Mouse (Mus musculus): ENCODE measurements around the gene Gm5416. TPM values are rescaled to one million over a fixed set of nuclear protein-coding genes. Genes with fewer than 3 reads are reported as not detected.
"Not testable (repeated sequence)": the region's sequence is repeated elsewhere in the genome, so short reads cannot be mapped to it uniquely, and the experiment has no call there.

Gm5416 gene
- polyA plus RNA-seq (2011; ENCODE audit: insufficient read depth, insufficient read length, low replicate concordance, missing spikeins) = not detected in 2 replicates

GRCm38 (mm10) chr16:36209967-36210453, at the start of gene Gm5416:
TSS of gene Gm5416 (plus strand) at chr16:36210403.
- no peaks in the 10 kb centered on the region for H3K4me1 ChIP-seq (ENCODE audit: control insufficient read depth, insufficient read depth, low read length)
- no peak within 1 kb of the TSS for H3K27ac ChIP-seq (ENCODE audit: control insufficient read depth, insufficient read depth, low read depth, low read length, poor library complexity)
- WGBS = 58% methylated on average over 2 of the region's 2 CpGs
- no peak for TF ChIP-seq CTCF (IDR thresholded peaks at IDR 0.05; ENCODE audit: control insufficient read depth, insufficient read depth, low read length)
- no peak within 1 kb of the TSS for H3K4me3 ChIP-seq (replicated peaks; ENCODE audit: control insufficient read depth, low read depth, low read length)

GRCm38 (mm10) chr16:36167841-36168240, 42.4 kb upstream of the Gm5416 start:
- not testable (repeated sequence) for H3K27ac ChIP-seq (ENCODE audit: control insufficient read depth, insufficient read depth, low read depth, low read length, poor library complexity); H3K4me1 ChIP-seq (ENCODE audit: control insufficient read depth, insufficient read depth, low read length); H3K4me3 ChIP-seq (replicated peaks; ENCODE audit: control insufficient read depth, low read depth, low read length)
- 84% methylated on average over 10 of the region's 10 CpGs for WGBS

- no peak overlapping the region for H3K4me3 ChIP-seq (replicated peaks; ENCODE audit: control insufficient read depth, low read depth, low read length)
- H3K4me1 ChIP-seq (ENCODE audit: control insufficient read depth, insufficient read depth, low read length) = no peaks in the 10 kb centered on the region
- H3K27ac ChIP-seq (ENCODE audit: control insufficient read depth, insufficient read depth, low read depth, low read length, poor library complexity) = no peak overlapping the region
- TF ChIP-seq POLR2A (IDR thresholded peaks at IDR 0.05; ENCODE audit: borderline replicate concordance, control insufficient read depth, low read depth, low read length) = no peak
- TF ChIP-seq CTCF (IDR thresholded peaks at IDR 0.05; ENCODE audit: control insufficient read depth, insufficient read depth, low read length) = no peak
Observed at GRCm38 (mm10) chr16:36176108-36176507, 34.1 kb upstream of the Gm5416 start.

- H3K4me1 ChIP-seq (ENCODE audit: control insufficient read depth, insufficient read depth, low read length) = no peaks in the 10 kb centered on the region
- TF ChIP-seq POLR2A (IDR thresholded peaks at IDR 0.05; ENCODE audit: borderline replicate concordance, control insufficient read depth, low read depth, low read length) = no peak
- TF ChIP-seq CTCF (IDR thresholded peaks at IDR 0.05; ENCODE audit: control insufficient read depth, insufficient read depth, low read length) = no peak
- WGBS = 61% methylated on average over 2 of the region's 2 CpGs
- no peak overlapping the region for H3K27ac ChIP-seq (ENCODE audit: control insufficient read depth, insufficient read depth, low read depth, low read length, poor library complexity)
- no peak overlapping the region for H3K4me3 ChIP-seq (replicated peaks; ENCODE audit: control insufficient read depth, low read depth, low read length)
Observed at GRCm38 (mm10) chr16:36179910-36180309, 30.3 kb upstream of the Gm5416 start.

GRCm38 (mm10) chr16:36183912-36184311, 26.3 kb upstream of the Gm5416 start, which contains the start of gene Gm5483:
TSS of gene Gm5483 (plus strand) at chr16:36184212.
- H3K4me1 ChIP-seq (ENCODE audit: control insufficient read depth, insufficient read depth, low read length); H3K27ac ChIP-seq (ENCODE audit: control insufficient read depth, insufficient read depth, low read depth, low read length, poor library complexity); H3K4me3 ChIP-seq (replicated peaks; ENCODE audit: control insufficient read depth, low read depth, low read length): not testable (repeated sequence)
- WGBS = 64% methylated on average over 4 of the region's 4 CpGs

- WGBS = 60% methylated on average over 19 of the region's 19 CpGs
- no peak for TF ChIP-seq POLR2A (IDR thresholded peaks at IDR 0.05; ENCODE audit: borderline replicate concordance, control insufficient read depth, low read depth, low read length)
- no peak for TF ChIP-seq CTCF (IDR thresholded peaks at IDR 0.05; ENCODE audit: control insufficient read depth, insufficient read depth, low read length)
- H3K27ac ChIP-seq (ENCODE audit: control insufficient read depth, insufficient read depth, low read depth, low read length, poor library complexity) = no peak overlapping the region
- no peak overlapping the region for H3K4me3 ChIP-seq (replicated peaks; ENCODE audit: control insufficient read depth, low read depth, low read length)
- no peaks in the 10 kb centered on the region for H3K4me1 ChIP-seq (ENCODE audit: control insufficient read depth, insufficient read depth, low read length)
Observed at GRCm38 (mm10) chr16:36199226-36199625, 11.0 kb upstream of the Gm5416 start.

- TF ChIP-seq CTCF (IDR thresholded peaks at IDR 0.05; ENCODE audit: control insufficient read depth, insufficient read depth, low read length) (no peak), POLR2A (IDR thresholded peaks at IDR 0.05; ENCODE audit: borderline replicate concordance, control insufficient read depth, low read depth, low read length) (no peak)
- no peak overlapping the region for H3K27ac ChIP-seq (ENCODE audit: control insufficient read depth, insufficient read depth, low read depth, low read length, poor library complexity)
- 72% methylated on average over 5 of the region's 5 CpGs for WGBS
- no peak overlapping the region for H3K4me3 ChIP-seq (replicated peaks; ENCODE audit: control insufficient read depth, low read depth, low read length)
- H3K4me1 ChIP-seq (ENCODE audit: control insufficient read depth, insufficient read depth, low read length) = no peaks in the 10 kb centered on the region
Observed at GRCm38 (mm10) chr16:36203846-36204245, 6.4 kb upstream of the Gm5416 start.

GRCm38 (mm10) chr16:36205684-36206083, 4.5 kb upstream of the Gm5416 start:
- not testable (repeated sequence) for H3K27ac ChIP-seq (ENCODE audit: control insufficient read depth, insufficient read depth, low read depth, low read length, poor library complexity); H3K4me1 ChIP-seq (ENCODE audit: control insufficient read depth, insufficient read depth, low read length); H3K4me3 ChIP-seq (replicated peaks; ENCODE audit: control insufficient read depth, low read depth, low read length)
- WGBS = 51% methylated on average over 2 of the region's 2 CpGs

- not testable (repeated sequence) for H3K27ac ChIP-seq (ENCODE audit: control insufficient read depth, insufficient read depth, low read depth, low read length, poor library complexity); H3K4me1 ChIP-seq (ENCODE audit: control insufficient read depth, insufficient read depth, low read length); H3K4me3 ChIP-seq (replicated peaks; ENCODE audit: control insufficient read depth, low read depth, low read length)
- 85% methylated on average over 7 of the region's 7 CpGs for WGBS
Observed at GRCm38 (mm10) chr16:36221168-36221567, 11.0 kb downstream of the Gm5416 start, which contains the start of gene 2010005H15Rik. TSS of gene 2010005H15Rik (plus strand) at chr16:36221468.

- not testable (repeated sequence) for H3K4me1 ChIP-seq (ENCODE audit: control insufficient read depth, insufficient read depth, low read length); H3K27ac ChIP-seq (ENCODE audit: control insufficient read depth, insufficient read depth, low read depth, low read length, poor library complexity); H3K4me3 ChIP-seq (replicated peaks; ENCODE audit: control insufficient read depth, low read depth, low read length)
Observed at GRCm38 (mm10) chr16:36260585-36260984, 50.4 kb downstream of the Gm5416 start.

Other genes with a start within 250 kb of the Gm5416 start
- gene Kpna1, start 231.7 kb upstream of the Gm5416 start, polyA plus RNA-seq (2011; ENCODE audit: insufficient read depth, insufficient read length, low replicate concordance, missing spikeins) = 26.7 and 48.3 TPM in 2 replicates
- 4.7 and 7.3 TPM in 2 replicates for gene Wdr5b, start 169.2 kb upstream of the Gm5416 start, polyA plus RNA-seq (2011; ENCODE audit: insufficient read depth, insufficient read length, low replicate concordance, missing spikeins)
- 30.9 and 65.6 TPM in 2 replicates for gene Fam162a, start 138.8 kb upstream of the Gm5416 start, polyA plus RNA-seq (2011; ENCODE audit: insufficient read depth, insufficient read length, low replicate concordance, missing spikeins)
- 18.8 and 52.8 TPM in 2 replicates for gene Ccdc58, start 138.7 kb upstream of the Gm5416 start, polyA plus RNA-seq (2011; ENCODE audit: insufficient read depth, insufficient read length, low replicate concordance, missing spikeins)
- not detected in 2 replicates for gene Csta1, start 79.2 kb upstream of the Gm5416 start, polyA plus RNA-seq (2011; ENCODE audit: insufficient read depth, insufficient read length, low replicate concordance, missing spikeins)
- gene Stfa2l1, start 53.6 kb upstream of the Gm5416 start, polyA plus RNA-seq (2011; ENCODE audit: insufficient read depth, insufficient read length, low replicate concordance, missing spikeins) = 27.1 and 73.8 TPM in 2 replicates
- 31.2 and 55.2 TPM in 2 replicates for gene Gm5483, start 26.2 kb upstream of the Gm5416 start, polyA plus RNA-seq (2011; ENCODE audit: insufficient read depth, insufficient read length, low replicate concordance, missing spikeins)
- gene 2010005H15Rik, start 11.1 kb downstream of the Gm5416 start, polyA plus RNA-seq (2011; ENCODE audit: insufficient read depth, insufficient read length, low replicate concordance, missing spikeins) = 3.3 TPM in 1 of 2 replicates, not detected in the other
- 5.8 and 10.9 TPM in 2 replicates for gene Stfa1, start 66.5 kb downstream of the Gm5416 start, polyA plus RNA-seq (2011; ENCODE audit: insufficient read depth, insufficient read length, low replicate concordance, missing spikeins)
- not detected in 2 replicates for gene BC117090, start 123.9 kb downstream of the Gm5416 start, polyA plus RNA-seq (2011; ENCODE audit: insufficient read depth, insufficient read length, low replicate concordance, missing spikeins)
- 9.4 TPM in 1 of 2 replicates, not detected in the other for gene BC100530, start 157.3 kb downstream of the Gm5416 start, polyA plus RNA-seq (2011; ENCODE audit: insufficient read depth, insufficient read length, low replicate concordance, missing spikeins)
- gene Stfa2, start 198.1 kb downstream of the Gm5416 start, polyA plus RNA-seq (2011; ENCODE audit: insufficient read depth, insufficient read length, low replicate concordance, missing spikeins) = 3.3 TPM in 1 of 2 replicates, not detected in the other
- gene Stfa3, start 245.0 kb downstream of the Gm5416 start, polyA plus RNA-seq (2011; ENCODE audit: insufficient read depth, insufficient read length, low replicate concordance, missing spikeins) = 10.8 TPM in 1 of 2 replicates, not detected in the other

Measured in bone marrow, adult 2 months (tissue).